Mouse (Mus musculus) thymus, postnatal 36 days (tissue): ENCODE data around the gene Nek11.
A peak's percentile ranks its signal among the peaks of the same experiment; 100 is the strongest.
"Not testable (repeated sequence)": the region's sequence is repeated elsewhere in the genome, so short reads cannot be mapped to it uniquely, and the experiment has no call there.

Experiments
- DNase-seq, 2 experiments: peaks; one replicate each; pipeline ENCODE4 v3.0.0; 2022; ENCODE audit warnings: mixed read lengths in 2 of 2

Nek11 gene

GRCm38 (mm10) chr9:105134536-105134935 is 260.8 kb downstream of the Nek11 start:
- peak in 1 of 2 experiments; percentile 29 for DNase-seq

- peak in 1 of 2 experiments; percentile 18 for DNase-seq
Measured at GRCm38 (mm10) chr9:105132002-105132367, 263.3 kb downstream of the Nek11 start.

GRCm38 (mm10) chr9:105131253-105132001 is 263.9 kb downstream of the Nek11 start, which contains the start of gene Nudt16:
Gene Nudt16 (minus strand): TSS chr9:105131824.
- DNase-seq = peak; percentile 91 to 95

GRCm38 (mm10) chr9:105130331-105130730 is 265.0 kb downstream of the Nek11 start:
- DNase-seq = no peak

GRCm38 (mm10) chr9:105125206-105125605 is 270.1 kb downstream of the Nek11 start:
- not testable (repeated sequence) for DNase-seq
